Mouse (Mus musculus) midbrain, embryonic 16.5 days (tissue): ENCODE measurements around the gene Slc51a. TPM values are rescaled to one million over a fixed set of nuclear protein-coding genes. Genes with fewer than 3 reads are reported as not detected.

Experiments used
- ATAC-seq: fragments of 200-750 bp; cut with Nextera tagmentation; 2 replicates; pipeline ENCODE4 v1.8.0; 2017; ENCODE audit warnings: moderate TSS enrichment
- H3K27ac ChIP-seq: fragments of 300-500 bp; sonication (generic); 2 replicates; pipeline ENCODE4 v1.5.1; 2014; ENCODE audit warnings: mild to moderate bottlenecking, low read length, mixed read lengths
- H3K27me3 ChIP-seq: fragments of 300-500 bp; sonication (generic); 2 replicates; pipeline ENCODE4 v1.6.1; 2014; ENCODE audit warnings: low read depth, low read length, mixed read lengths; ENCODE audit not compliant: control insufficient read depth, insufficient read depth
- H3K36me3 ChIP-seq: fragments of 300-500 bp; sonication (generic); 2 replicates; pipeline ENCODE4 v1.6.1; 2014; ENCODE audit warnings: mild to moderate bottlenecking, low read length, moderate library complexity, mixed read lengths; ENCODE audit not compliant: control insufficient read depth, insufficient read depth
- H3K4me1 ChIP-seq: fragments of 300-500 bp; sonication (generic); 2 replicates; pipeline ENCODE4 v1.6.1; 2014; ENCODE audit warnings: mild to moderate bottlenecking, low read length, mixed read lengths; ENCODE audit not compliant: control insufficient read depth, insufficient read depth
- H3K4me2 ChIP-seq: fragments of 300-500 bp; sonication (generic); 2 replicates; pipeline ENCODE4 v1.6.1; 2014; ENCODE audit warnings: mild to moderate bottlenecking, low read length, mixed read lengths
- H3K4me3 ChIP-seq: fragments of 300-500 bp; sonication (generic); 2 replicates; pipeline ENCODE4 v1.5.1; 2014; ENCODE audit warnings: low read depth, mild to moderate bottlenecking, low read length, moderate library complexity, mixed read lengths
- H3K9ac ChIP-seq: fragments of 300-500 bp; sonication (generic); 2 replicates; pipeline ENCODE4 v1.6.1; 2014; ENCODE audit warnings: low read depth, low read length, mixed read lengths
- H3K9me3 ChIP-seq: fragments of 300-500 bp; sonication (generic); replicated peaks from 2 replicates; pipeline ENCODE4 v1.6.1; 2014; ENCODE audit warnings: mild to moderate bottlenecking, low read length, mixed read lengths; ENCODE audit not compliant: control insufficient read depth, poor library complexity, severe bottlenecking
- WGBS: fragments of 180-500 bp; shearing (Covaris S2); extraction: QIAGEN DNeasy Blood & Tissue Kit; methylation state at CpG from one replicate; pipeline ENCODE4 v1.1.7; 2014; 5-methylcytosine and 5-hydroxymethylcytosine counted together
- polyA plus RNA-seq: library from polyadenylated mRNA; unstranded; fragments of >200 nt; fragmentation: Nextera tagmentation; extraction: Ambion mirVana; gene quantifications from 2 replicates; pipeline ENCODE4 v1.2.1, GENCODE M21; 2015

Gene Slc51a
- polyA plus RNA-seq, 1 experiment from 2014 or later = 0.08 TPM

GRCm38 (mm10) chr16:32461713-32462112 lies 26.0 kb downstream of the Slc51a start:
- Histone ChIP-seq H3K9me3 (no peaks in the 10 kb centered on the region), H3K36me3 (peaks cover 23% of the 10 kb centered on the region), H3K27ac (no peak overlapping the region), H3K9ac (no peak overlapping the region), H3K4me1 (no peaks in the 10 kb centered on the region), H3K4me3 (no peak overlapping the region), H3K27me3 (no peaks in the 10 kb centered on the region), H3K4me2 (no peak overlapping the region)
- no peak for ATAC-seq
- WGBS = 96% methylated on average over 5 of the region's 5 CpGs

- H3K4me1 ChIP-seq = no peaks in the 10 kb centered on the region
- WGBS = 53% methylated on average over 4 of the region's 4 CpGs
- ATAC-seq = no peak
- no peak overlapping the region for H3K4me2 ChIP-seq
- H3K9me3 ChIP-seq = no peaks in the 10 kb centered on the region
- no peak overlapping the region for H3K4me3 ChIP-seq
- no peak overlapping the region for H3K9ac ChIP-seq
- H3K36me3 ChIP-seq = peaks cover 25% of the 10 kb centered on the region
- no peak overlapping the region for H3K27ac ChIP-seq
- H3K27me3 ChIP-seq = no peaks in the 10 kb centered on the region
Measured at GRCm38 (mm10) chr16:32460518-32460917, 27.2 kb downstream of the Slc51a start.

- Histone ChIP-seq H3K36me3 (peaks cover 13% of the 10 kb centered on the region), H3K4me2 (no peak overlapping the region), H3K9ac (no peak overlapping the region), H3K4me3 (no peak overlapping the region), H3K9me3 (no peaks in the 10 kb centered on the region), H3K27ac (no peak overlapping the region), H3K27me3 (no peaks in the 10 kb centered on the region), H3K4me1 (no peaks in the 10 kb centered on the region)
- no peak for ATAC-seq
- WGBS = 67% methylated on average over 10 of the region's 10 CpGs
Measured at GRCm38 (mm10) chr16:32457589-32458386, 29.9 kb downstream of the Slc51a start.

GRCm38 (mm10) chr16:32456761-32457160 lies 30.9 kb downstream of the Slc51a start:
- Histone ChIP-seq H3K4me1 (no peaks in the 10 kb centered on the region), H3K27ac (no peak overlapping the region), H3K4me2 (no peak overlapping the region), H3K36me3 (peaks cover 18% of the 10 kb centered on the region), H3K4me3 (no peak overlapping the region), H3K9ac (no peak overlapping the region), H3K27me3 (no peaks in the 10 kb centered on the region), H3K9me3 (no peaks in the 10 kb centered on the region)
- no peak for ATAC-seq
- WGBS = 98% methylated on average over 1 of the region's 1 CpGs

GRCm38 (mm10) chr16:32456086-32456485 lies 31.6 kb downstream of the Slc51a start:
- Histone ChIP-seq H3K4me1 (no peaks in the 10 kb centered on the region), H3K4me2 (no peak overlapping the region), H3K27me3 (no peaks in the 10 kb centered on the region), H3K27ac (no peak overlapping the region), H3K9me3 (no peaks in the 10 kb centered on the region), H3K9ac (no peak overlapping the region), H3K4me3 (no peak overlapping the region), H3K36me3 (peaks cover 21% of the 10 kb centered on the region)
- no peak for ATAC-seq

- Histone ChIP-seq H3K4me3 (no peak overlapping the region), H3K36me3 (peaks cover 21% of the 10 kb centered on the region)
Measured at GRCm38 (mm10) chr16:32454646-32455045, 33.0 kb downstream of the Slc51a start.

GRCm38 (mm10) chr16:32453102-32453501 lies 34.6 kb downstream of the Slc51a start:
- Histone ChIP-seq H3K4me1 (no peaks in the 10 kb centered on the region), H3K4me3 (no peak overlapping the region), H3K27ac (no peak overlapping the region), H3K9ac (no peak overlapping the region), H3K9me3 (no peaks in the 10 kb centered on the region), H3K4me2 (no peak overlapping the region), H3K27me3 (no peaks in the 10 kb centered on the region), H3K36me3 (peaks cover 18% of the 10 kb centered on the region)
- 98% methylated on average over 8 of the region's 8 CpGs for WGBS
- no peak for ATAC-seq

More at GRCm38 (mm10) chr16:32454646-32455045, 33.0 kb downstream of the Slc51a start:
- no peaks in the 10 kb centered on the region for H3K9me3 ChIP-seq
- no peak overlapping the region for H3K27ac ChIP-seq
- no peak for ATAC-seq
- H3K4me2 ChIP-seq = no peak overlapping the region
- no peak overlapping the region for H3K9ac ChIP-seq
- 92% methylated on average over 5 of the region's 5 CpGs for WGBS
- H3K27me3 ChIP-seq = no peaks in the 10 kb centered on the region
- no peaks in the 10 kb centered on the region for H3K4me1 ChIP-seq

- Histone ChIP-seq H3K27ac (no peak overlapping the region), H3K27me3 (no peaks in the 10 kb centered on the region), H3K36me3 (peaks cover 14% of the 10 kb centered on the region), H3K9ac (no peak overlapping the region), H3K4me1 (no peaks in the 10 kb centered on the region), H3K9me3 (no peaks in the 10 kb centered on the region), H3K4me3 (no peak overlapping the region), H3K4me2 (no peak overlapping the region)
- WGBS = 92% methylated on average over 2 of the region's 2 CpGs
- ATAC-seq = no peak
Measured at GRCm38 (mm10) chr16:32450133-32450532, 37.5 kb downstream of the Slc51a start.

GRCm38 (mm10) chr16:32449665-32450064 lies 38.0 kb downstream of the Slc51a start:
- Histone ChIP-seq H3K4me2 (no peak overlapping the region), H3K9me3 (no peaks in the 10 kb centered on the region), H3K27ac (no peak overlapping the region), H3K9ac (no peak overlapping the region), H3K27me3 (no peaks in the 10 kb centered on the region), H3K4me1 (no peaks in the 10 kb centered on the region), H3K36me3 (peaks cover 13% of the 10 kb centered on the region), H3K4me3 (no peak overlapping the region)
- no peak for ATAC-seq
- 91% methylated on average over 3 of the region's 3 CpGs for WGBS
